Mouse (Mus musculus): ENCODE data around the gene Cars.

The Cars gene

DNA sequence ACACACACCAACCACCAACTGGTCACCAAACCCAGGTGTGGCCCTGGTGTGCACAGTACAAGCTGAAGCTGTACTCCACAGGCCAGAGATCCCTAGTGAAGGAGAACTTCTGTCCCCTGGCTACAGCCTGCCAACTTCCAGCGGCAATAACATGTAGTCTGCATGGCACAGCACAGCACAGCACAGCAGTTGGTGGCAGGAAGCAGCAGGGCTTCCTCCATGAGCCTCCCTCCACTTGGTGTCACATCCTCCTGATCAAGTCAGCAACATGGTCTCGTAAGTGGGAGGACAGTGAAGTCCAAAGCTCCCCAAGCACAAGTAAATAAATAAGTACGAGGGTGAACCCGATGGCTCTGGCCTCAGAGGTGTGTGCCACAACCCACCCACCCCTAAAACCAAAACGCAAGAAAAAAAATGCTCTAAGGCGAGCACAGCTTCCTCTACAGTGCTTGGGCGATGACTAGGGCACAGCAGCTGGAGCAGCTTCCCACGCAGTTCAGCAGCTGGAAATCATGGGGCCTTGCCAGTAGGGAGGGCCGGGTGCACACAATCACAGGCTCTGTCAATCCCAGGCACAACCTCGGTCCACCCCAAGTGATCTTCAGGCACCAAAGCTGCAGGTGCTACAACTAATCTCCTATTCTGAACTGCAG, 86.0 kb downstream of the Cars start:
- DNase-seq (ENCODE audit: extremely low spot score, low spot score) = no peak

DNA sequence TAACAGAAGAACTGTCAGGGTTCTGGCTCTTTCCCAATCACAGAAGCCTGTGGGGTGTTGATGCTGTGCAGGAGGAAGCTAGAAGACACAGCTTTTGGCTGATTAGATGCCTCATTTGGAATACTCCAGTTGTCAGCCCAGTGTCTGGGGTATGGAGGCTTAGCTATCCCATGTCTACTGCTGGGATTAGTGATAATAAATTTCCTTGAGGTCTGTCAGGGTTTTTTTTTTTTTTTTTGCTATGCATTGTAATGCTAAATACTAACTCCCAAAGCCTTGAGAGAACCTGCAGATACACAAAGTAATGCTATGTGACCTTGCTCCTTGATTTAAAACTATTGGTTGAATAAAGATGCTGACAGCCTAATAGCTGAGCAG, 88.6 kb downstream of the Cars start:
- DNase-seq (ENCODE audit: extremely low spot score, low spot score) = no peak

DNA sequence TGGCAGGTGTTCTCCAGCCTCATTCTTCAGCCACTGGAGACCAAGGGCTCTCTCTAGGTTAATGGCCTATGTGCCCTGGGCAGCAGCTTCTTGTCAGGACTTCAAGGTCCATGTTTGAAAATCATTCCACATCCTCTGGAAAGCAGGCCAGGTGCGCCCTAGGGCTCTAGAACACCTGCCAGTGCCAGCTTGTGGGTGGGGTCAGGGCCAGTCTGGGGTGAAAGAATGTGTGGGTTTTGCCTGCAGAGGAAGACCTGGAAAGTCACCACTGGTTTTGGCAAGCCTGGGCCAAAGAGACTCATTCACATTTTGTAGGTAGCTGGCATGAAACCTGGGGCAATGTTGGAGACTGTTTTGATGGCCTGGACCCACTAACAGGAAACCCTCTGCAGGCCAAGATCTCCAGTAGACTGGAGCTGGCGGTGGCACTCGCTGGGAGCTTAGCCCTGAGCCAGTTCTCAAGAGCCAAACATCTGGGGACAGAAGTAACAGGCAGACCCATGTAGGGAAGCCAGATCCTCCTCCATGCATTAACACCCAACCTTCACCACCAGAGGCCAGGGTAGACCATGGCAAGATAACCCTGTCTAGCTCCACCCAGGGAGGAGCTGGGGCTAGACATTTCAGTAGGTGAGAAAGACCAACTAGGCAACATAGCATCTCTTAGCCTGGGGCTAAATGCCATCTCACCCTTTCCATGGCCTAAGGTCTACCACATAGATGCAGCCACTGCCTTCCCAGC, 89.1 kb downstream of the Cars start:
- DNase-seq (ENCODE audit: extremely low spot score, low spot score) = no peak

DNA sequence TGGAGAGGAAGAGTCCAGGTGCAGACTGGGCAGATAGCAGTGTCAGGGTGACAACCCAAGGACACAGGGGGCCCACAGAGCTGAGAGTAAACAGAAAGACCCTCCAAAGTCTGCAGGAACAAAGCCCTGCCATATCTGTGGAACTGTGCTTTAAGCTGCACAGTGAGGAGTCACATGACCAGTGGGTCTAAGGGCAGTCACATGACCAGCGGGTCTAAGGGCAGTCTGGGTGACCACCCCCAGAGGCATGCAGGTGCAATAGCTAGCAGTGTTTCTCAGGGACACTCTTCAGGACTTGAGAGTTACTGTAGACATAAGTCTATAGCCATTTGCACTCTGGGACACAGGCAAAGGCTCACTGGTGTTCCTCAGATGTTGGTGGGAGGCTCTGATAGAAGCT, 90.3 kb downstream of the Cars start:
- DNase-seq (ENCODE audit: extremely low spot score, low spot score) = no peak
